Mouse (Mus musculus): Measurements from ENCODE around the gene Syt12. TPM values are rescaled to one million over a fixed set of nuclear protein-coding genes. Genes with fewer than 3 reads are reported as not detected.

Gene Syt12
- polyA plus RNA-seq, 1 experiment from 2014 or later = 1.8 TPM

DNA sequence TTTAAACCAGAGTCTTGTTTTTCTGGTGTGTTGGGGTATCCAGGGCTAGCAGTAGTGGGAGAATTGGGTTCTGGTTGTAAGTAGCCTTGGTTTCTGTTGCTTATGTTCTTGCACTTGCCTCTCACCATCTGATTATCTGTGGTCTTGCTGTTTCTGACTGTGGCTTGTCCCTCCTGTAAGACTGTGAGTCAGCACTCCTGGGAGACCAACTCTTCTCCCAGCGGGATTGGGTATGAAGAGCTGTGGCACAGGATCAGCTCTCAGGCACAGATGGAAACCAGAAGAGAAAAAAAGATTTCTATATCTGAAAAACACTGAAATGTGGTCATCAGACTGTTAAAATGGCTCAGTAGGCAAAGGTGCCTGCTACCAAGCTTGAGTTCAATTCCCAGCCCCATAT is 62.6 kb downstream of the Syt12 start:
- no peak overlapping the region for H3K4me3 ChIP-seq (ENCODE audit: low read depth, low read length)
- no peak overlapping the region for H3K9ac ChIP-seq
- DNase-seq = no peak
- H3K4me2 ChIP-seq = no peak overlapping the region
- no peaks in the 10 kb centered on the region for H3K4me1 ChIP-seq (ENCODE audit: insufficient read depth)
- TF ChIP-seq CTCF (IDR thresholded peaks at IDR 0.05; ENCODE audit: low read depth) = no peak
- H3K36me3 ChIP-seq (ENCODE audit: insufficient read depth) = no peaks in the 10 kb centered on the region
- H3K9me3 ChIP-seq (ENCODE audit: low read depth, low read length) = no peaks in the 10 kb centered on the region
- 68% methylated on average over 1 of the region's 1 CpGs for WGBS
- ATAC-seq (ENCODE audit: insufficient read depth) = no peak
- no peaks in the 10 kb centered on the region for H3K27me3 ChIP-seq (ENCODE audit: insufficient read depth, low read length)
- no peak overlapping the region for H3K27ac ChIP-seq (ENCODE audit: low read depth)

DNA sequence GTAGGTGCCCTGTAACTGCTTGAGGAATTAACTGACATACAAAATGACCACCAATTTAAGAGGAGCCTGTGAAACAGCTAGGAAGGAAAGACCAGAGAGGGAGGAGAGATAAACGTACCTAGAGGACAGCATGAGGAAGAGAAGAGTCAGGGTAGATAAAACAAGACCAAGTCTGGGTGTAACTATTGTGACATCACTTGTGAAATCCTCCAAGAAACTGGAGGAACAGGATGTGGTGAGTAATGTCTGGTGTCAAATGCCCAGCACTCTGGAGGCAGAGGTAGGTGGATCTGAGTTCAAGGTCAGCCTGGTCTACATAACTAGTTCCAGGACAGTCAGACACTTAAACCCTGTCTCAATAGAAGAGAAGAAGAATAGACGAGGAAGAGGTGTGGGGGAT is 68.2 kb downstream of the Syt12 start:
- H3K9ac ChIP-seq = no peak overlapping the region
- no peaks in the 10 kb centered on the region for H3K4me1 ChIP-seq (ENCODE audit: insufficient read depth)
- H3K27me3 ChIP-seq (ENCODE audit: insufficient read depth, low read length) = no peaks in the 10 kb centered on the region
- DNase-seq (no peak), ATAC-seq (ENCODE audit: insufficient read depth) (no peak)
- H3K9me3 ChIP-seq (ENCODE audit: low read depth, low read length) = no peaks in the 10 kb centered on the region
- H3K27ac ChIP-seq (ENCODE audit: low read depth) = no peak overlapping the region
- H3K4me3 ChIP-seq (ENCODE audit: low read depth, low read length) = no peak overlapping the region
- WGBS = 53% methylated on average over 2 of the region's 2 CpGs
- TF ChIP-seq CTCF (IDR thresholded peaks at IDR 0.05; ENCODE audit: low read depth) = no peak
- H3K36me3 ChIP-seq (ENCODE audit: insufficient read depth) = no peaks in the 10 kb centered on the region
- H3K4me2 ChIP-seq = no peak overlapping the region

DNA sequence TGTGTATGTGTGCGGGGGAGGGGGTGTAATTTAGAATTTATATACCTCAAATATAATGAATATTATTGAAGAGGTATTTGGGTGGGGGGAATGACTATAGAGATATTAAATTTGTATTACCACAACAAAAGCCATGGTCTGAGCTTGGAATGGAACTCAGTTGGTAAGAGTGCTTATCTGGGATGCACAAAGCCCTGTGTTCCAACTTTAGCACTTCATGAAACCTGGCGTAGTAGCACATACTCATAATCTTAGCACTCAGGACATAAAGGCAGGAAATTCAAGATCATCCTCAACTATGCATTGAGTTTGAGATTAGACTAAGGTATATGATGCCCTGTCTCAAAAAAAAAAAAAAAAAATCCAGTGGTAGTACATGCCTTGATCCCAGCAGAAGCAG is 72.4 kb downstream of the Syt12 start:
- no peak overlapping the region for H3K4me2 ChIP-seq
- 88% methylated on average over 2 of the region's 2 CpGs for WGBS
- H3K4me3 ChIP-seq (ENCODE audit: low read depth, low read length) = no peak overlapping the region
- no peaks in the 10 kb centered on the region for H3K9me3 ChIP-seq (ENCODE audit: low read depth, low read length)
- no peak overlapping the region for H3K9ac ChIP-seq
- ATAC-seq (ENCODE audit: insufficient read depth) (no peak), DNase-seq (no peak)
- no peaks in the 10 kb centered on the region for H3K36me3 ChIP-seq (ENCODE audit: insufficient read depth)
- H3K27ac ChIP-seq (ENCODE audit: low read depth) = no peak overlapping the region
- no peaks in the 10 kb centered on the region for H3K4me1 ChIP-seq (ENCODE audit: insufficient read depth)
- no peak for TF ChIP-seq CTCF (IDR thresholded peaks at IDR 0.05; ENCODE audit: low read depth)
- H3K27me3 ChIP-seq (ENCODE audit: insufficient read depth, low read length) = no peaks in the 10 kb centered on the region

DNA sequence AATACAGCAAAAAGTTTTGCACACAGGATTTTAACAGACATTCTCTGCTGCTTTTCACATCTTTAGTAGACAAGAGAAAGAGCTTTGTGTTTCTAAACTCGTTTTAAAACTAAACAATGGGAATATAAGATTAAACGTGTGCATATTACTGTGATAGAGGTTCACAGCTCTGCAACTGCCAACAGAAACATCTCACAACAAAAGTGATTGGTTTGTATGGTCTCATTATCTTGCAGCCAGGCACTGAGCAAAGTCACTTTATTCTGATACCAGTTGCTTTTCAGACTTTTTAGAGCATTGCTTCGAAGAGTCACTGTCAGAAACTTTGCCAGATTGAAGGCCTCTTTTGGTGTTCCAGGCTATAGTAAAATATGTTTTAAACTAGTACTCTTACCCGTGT is 78.3 kb downstream of the Syt12 start:
- 64% methylated on average over 4 of the region's 4 CpGs for WGBS
- H3K4me1 ChIP-seq (ENCODE audit: insufficient read depth) = 0 out of 2 replicates have a peak, but pooled peaks cover 2% of the 10 kb centered on the region
- H3K27ac ChIP-seq (ENCODE audit: low read depth) = no peak overlapping the region
- H3K4me2 ChIP-seq = peak overlapping the region; percentile 98; the same call in 1 of the 2 replicates
- H3K9ac ChIP-seq = peak overlapping the region; percentile 73; the same call in 1 of the 2 replicates
- DNase-seq = no peak
- no peaks in the 10 kb centered on the region for H3K27me3 ChIP-seq (ENCODE audit: insufficient read depth, low read length)
- H3K36me3 ChIP-seq (ENCODE audit: insufficient read depth) = no peaks in the 10 kb centered on the region
- no peak for TF ChIP-seq CTCF (IDR thresholded peaks at IDR 0.05; ENCODE audit: low read depth)
- ATAC-seq (ENCODE audit: insufficient read depth) = no peak
- H3K9me3 ChIP-seq (ENCODE audit: low read depth, low read length) = no peaks in the 10 kb centered on the region
- H3K4me3 ChIP-seq (ENCODE audit: low read depth, low read length) = no peak overlapping the region

DNA sequence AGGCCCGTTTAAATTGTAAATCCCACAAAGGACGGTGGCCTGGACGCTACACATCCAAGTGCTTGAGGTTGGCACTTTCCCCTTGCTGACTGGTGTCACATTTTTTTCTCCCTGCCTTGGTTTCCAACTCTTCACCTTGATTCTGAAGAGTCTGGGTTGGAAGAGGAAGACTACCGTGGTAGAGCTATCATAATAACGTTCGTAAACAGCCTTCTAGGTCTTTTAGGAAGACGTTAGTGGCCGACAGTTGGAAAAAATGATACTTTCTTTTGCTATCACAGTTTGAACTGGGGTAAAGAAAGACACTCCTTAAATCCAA is 78.7 kb downstream of the Syt12 start:
- DNase-seq (no peak), ATAC-seq (ENCODE audit: insufficient read depth) (no peak)
- no peaks in the 10 kb centered on the region for H3K9me3 ChIP-seq (ENCODE audit: low read depth, low read length)
- peak overlapping the region; percentile 100 for H3K4me3 ChIP-seq (ENCODE audit: low read depth, low read length)
- 0 out of 2 replicates have a peak, but pooled peaks cover 2% of the 10 kb centered on the region for H3K36me3 ChIP-seq (ENCODE audit: insufficient read depth)
- H3K27me3 ChIP-seq (ENCODE audit: insufficient read depth, low read length) = no peaks in the 10 kb centered on the region
- peak overlapping the region; percentile 98 for H3K4me2 ChIP-seq
- 29% methylated on average over 8 of the region's 8 CpGs for WGBS
- peak overlapping the region; percentile 88; the same call in 1 of the 2 replicates for H3K27ac ChIP-seq (ENCODE audit: low read depth)
- H3K4me1 ChIP-seq (ENCODE audit: insufficient read depth) = 0 out of 2 replicates have a peak, but pooled peaks cover 2% of the 10 kb centered on the region
- no peak for TF ChIP-seq CTCF (IDR thresholded peaks at IDR 0.05; ENCODE audit: low read depth)
- peak overlapping the region; percentile 73 for H3K9ac ChIP-seq

DNA sequence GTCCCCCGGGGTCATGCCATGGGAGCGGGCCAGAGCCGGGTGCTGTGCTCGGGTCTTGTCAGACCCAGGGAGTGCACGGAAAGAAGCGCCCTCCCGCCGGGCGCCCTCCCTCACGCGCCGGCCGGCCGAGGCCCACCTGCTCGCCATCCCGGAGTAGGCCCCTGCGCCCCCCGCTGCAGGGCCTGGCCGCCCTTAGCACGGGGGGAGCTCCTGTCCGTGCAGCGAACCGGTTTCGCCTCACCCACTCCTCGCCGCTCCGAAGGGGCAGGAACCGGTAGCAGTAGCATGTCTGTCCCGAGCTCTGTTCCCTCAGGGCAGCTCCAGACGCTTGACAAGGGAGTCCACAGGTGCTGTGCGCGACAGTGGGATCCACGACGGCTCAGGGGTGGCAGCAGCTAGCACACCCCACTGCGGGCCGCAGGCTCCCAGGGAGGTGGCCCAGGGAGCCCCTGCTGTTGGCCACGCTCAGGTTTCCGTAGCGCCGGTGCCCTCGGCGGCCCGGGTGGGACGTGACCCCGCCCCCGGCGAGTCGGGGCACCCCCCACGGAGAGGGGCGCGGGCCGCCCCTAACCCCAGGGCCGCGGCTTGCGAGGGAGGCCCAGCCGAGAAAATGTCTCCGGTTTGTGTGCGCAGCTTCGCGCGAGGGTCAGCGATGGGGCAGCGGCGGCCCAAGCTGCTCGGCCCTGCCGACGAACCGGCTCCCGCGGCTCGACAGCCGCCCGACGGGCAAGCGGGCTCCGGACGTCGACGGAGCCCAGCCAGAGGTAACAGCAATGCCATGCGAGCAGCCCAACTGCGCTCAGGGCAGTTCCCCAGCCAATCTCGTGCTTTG is 79.2 kb downstream of the Syt12 start, which contains the start of gene Kdm2a:
Kdm2a (minus strand) TSS at position 488 of the 832 bp plus-strand sequence.
- ATAC-seq (ENCODE audit: insufficient read depth) = peak; percentile 35
- H3K4me2 ChIP-seq = peak within 1 kb of the TSS; percentile 98
- TF ChIP-seq CTCF (IDR thresholded peaks at IDR 0.05; ENCODE audit: low read depth) = no peak
- H3K4me3 ChIP-seq (ENCODE audit: low read depth, low read length) = peak within 1 kb of the TSS; percentile 100
- 1% methylated on average over 82 of the region's 82 CpGs for WGBS
- peak within 1 kb of the TSS; percentile 88 for H3K27ac ChIP-seq (ENCODE audit: low read depth)
- H3K27me3 ChIP-seq (ENCODE audit: insufficient read depth, low read length) = no peaks in the 10 kb centered on the region
- H3K9me3 ChIP-seq (ENCODE audit: low read depth, low read length) = no peaks in the 10 kb centered on the region
- H3K9ac ChIP-seq = peak within 1 kb of the TSS; percentile 73
- H3K4me1 ChIP-seq (ENCODE audit: insufficient read depth) = 0 out of 2 replicates have a peak, but pooled peaks cover 2% of the 10 kb centered on the region
- peak; percentile 61 for DNase-seq
- 0 out of 2 replicates have a peak, but pooled peaks cover 8% of the 10 kb centered on the region for H3K36me3 ChIP-seq (ENCODE audit: insufficient read depth)

DNA sequence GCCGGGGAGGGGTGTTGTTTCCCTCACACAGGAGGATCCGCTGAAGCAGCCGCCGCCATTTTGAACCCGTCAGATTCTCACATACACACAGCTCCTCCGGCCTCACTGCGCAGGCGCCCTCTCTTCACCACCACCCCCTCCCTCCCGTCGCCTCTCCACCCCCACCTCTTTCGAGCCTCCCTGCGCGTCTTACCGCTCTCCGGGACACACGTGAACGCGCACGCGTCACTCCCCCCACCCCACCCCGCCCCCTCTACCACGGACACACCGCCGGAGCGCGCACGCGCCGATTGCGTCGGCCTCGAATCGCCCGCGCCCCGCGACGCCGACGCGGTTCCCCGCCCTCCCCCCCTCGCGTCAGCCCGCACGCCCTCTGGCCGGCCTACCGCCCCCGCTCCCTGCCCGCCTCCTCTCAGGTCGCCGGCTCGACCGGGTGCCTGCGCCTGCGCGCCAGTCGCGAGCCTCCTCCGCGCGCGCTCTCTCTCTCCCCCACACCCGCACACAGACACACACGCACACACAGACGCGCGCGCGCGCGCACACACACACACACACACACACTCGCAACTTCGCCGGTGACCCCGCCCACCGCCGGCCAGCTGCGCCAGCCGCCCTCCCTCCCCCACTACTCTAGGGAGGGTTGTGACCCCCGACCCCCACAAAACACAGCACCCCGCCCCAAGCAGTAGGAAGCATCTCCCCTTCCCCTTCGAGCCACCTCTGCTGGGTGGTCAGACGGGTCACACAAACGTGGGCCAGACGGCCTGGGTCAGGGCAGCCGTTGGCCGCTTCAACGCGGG is 80.0 kb downstream of the Syt12 start:
- Histone ChIP-seq H3K9ac (peak overlapping the region; percentile 98), H3K27ac (ENCODE audit: low read depth) (peak overlapping the region; percentile 92), H3K36me3 (ENCODE audit: insufficient read depth) (peaks cover 10% of the 10 kb centered on the region; the same call in 1 of the 2 replicates), H3K27me3 (ENCODE audit: insufficient read depth, low read length) (no peaks in the 10 kb centered on the region), H3K9me3 (ENCODE audit: low read depth, low read length) (no peaks in the 10 kb centered on the region), H3K4me3 (ENCODE audit: low read depth, low read length) (peak overlapping the region; percentile 100), H3K4me2 (peak overlapping the region; percentile 98), H3K4me1 (ENCODE audit: insufficient read depth) (0 out of 2 replicates have a peak, but pooled peaks cover 2% of the 10 kb centered on the region)
- TF ChIP-seq CTCF (IDR thresholded peaks at IDR 0.05; ENCODE audit: low read depth) = no peak
- DNase-seq (peak; percentile 99), ATAC-seq (ENCODE audit: insufficient read depth) (peak; percentile 93)
- WGBS = 0% methylated on average over 79 of the region's 90 CpGs

All from lung, embryonic 14.5 days (tissue).